Mouse (Mus musculus): ENCODE measurements around the gene Mlh3. TPM values are rescaled to one million over a fixed set of nuclear protein-coding genes. Genes with fewer than 3 reads are reported as not detected.
"Not testable (repeated sequence)": the region's sequence is repeated elsewhere in the genome, so short reads cannot be mapped to it uniquely, and the experiment has no call there.

Gene Mlh3
- polyA plus RNA-seq, 1 experiment from 2014 or later: 7.4 TPM

- Histone ChIP-seq H3K27ac (no peak overlapping the region), H3K4me3 (ENCODE audit: inconsistent target) (no peak overlapping the region), H3K36me3 (ENCODE audit: inconsistent target) (no peaks in the 10 kb centered on the region), H3K79me2 (ENCODE audit: inconsistent target) (no peaks in the 10 kb centered on the region)
- WGBS (ENCODE audit: missing documents): 82% methylated on average over 23 of the region's 24 CpGs
These were observed 19.0 kb upstream of the Mlh3 start for GRCm38 (mm10) chr12:85289157-85290000.

DNA sequence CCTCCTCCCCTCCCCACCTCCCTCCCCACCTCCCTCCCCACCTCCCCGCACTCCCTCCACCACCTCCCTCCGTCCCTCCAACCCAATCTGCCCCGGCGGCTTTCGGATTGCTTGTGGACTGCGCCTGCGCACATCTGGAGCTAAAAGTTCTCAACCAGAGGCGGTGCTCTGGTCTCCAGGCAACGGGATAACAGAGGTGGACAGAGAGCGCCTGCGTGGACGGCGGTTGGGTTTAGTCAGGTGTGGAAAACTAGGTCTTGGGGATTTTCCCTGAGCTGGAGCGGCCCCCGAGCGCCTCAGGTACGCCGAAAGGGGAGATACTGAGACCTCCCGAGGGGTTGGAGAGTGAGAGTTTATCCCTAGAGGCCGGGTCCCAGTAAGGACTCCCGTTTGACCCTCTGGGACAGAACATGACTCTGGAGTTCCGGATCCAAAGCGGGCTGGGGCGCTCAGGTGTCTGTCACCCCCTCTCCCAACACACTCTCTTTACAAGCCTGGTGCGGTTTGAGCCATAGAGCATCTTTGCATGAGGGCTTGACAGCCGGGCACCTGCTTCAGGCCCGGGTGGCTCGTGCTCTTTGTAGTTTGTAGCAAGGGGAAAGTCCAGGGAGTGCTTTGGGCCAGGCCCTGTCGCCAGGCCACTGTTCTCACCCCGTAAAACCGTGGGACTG, 18.2 kb upstream of the Mlh3 start, which contains the start of gene Zc2hc1c:
Zc2hc1c (plus strand) TSS at position 106 of the 671 bp plus-strand sequence.
- no peak within 1 kb of the TSS for H3K27ac ChIP-seq
- 20% methylated on average over 25 of the region's 31 CpGs for WGBS (ENCODE audit: missing documents)
- H3K36me3 ChIP-seq (ENCODE audit: inconsistent target): no peaks in the 10 kb centered on the region
- H3K79me2 ChIP-seq (ENCODE audit: inconsistent target): no peaks in the 10 kb centered on the region
- peak within 1 kb of the TSS; percentile 54 for H3K4me3 ChIP-seq (ENCODE audit: inconsistent target)

- Histone ChIP-seq H3K27ac (no peak within 1 kb of the TSS), H3K4me3 (ENCODE audit: inconsistent target) (peak within 1 kb of the TSS; percentile 54), H3K36me3 (ENCODE audit: inconsistent target) (no peaks in the 10 kb centered on the region), H3K79me2 (ENCODE audit: inconsistent target) (no peaks in the 10 kb centered on the region)
- 11% methylated on average over 17 of the region's 21 CpGs for WGBS (ENCODE audit: missing documents)
These were observed 17.5 kb upstream of the Mlh3 start, which contains the start of gene Acyp1 for GRCm38 (mm10) chr12:85287809-85288485. TSS of gene Acyp1 (minus strand) at chr12:85288438.

GRCm38 (mm10) chr12:85286941-85287340, 16.5 kb upstream of the Mlh3 start:
- Histone ChIP-seq H3K27ac (no peak overlapping the region), H3K79me2 (ENCODE audit: inconsistent target) (no peaks in the 10 kb centered on the region), H3K36me3 (ENCODE audit: inconsistent target) (no peaks in the 10 kb centered on the region), H3K4me3 (ENCODE audit: inconsistent target) (no peak overlapping the region)
- 42% methylated on average over 5 of the region's 5 CpGs for WGBS (ENCODE audit: missing documents)

DNA sequence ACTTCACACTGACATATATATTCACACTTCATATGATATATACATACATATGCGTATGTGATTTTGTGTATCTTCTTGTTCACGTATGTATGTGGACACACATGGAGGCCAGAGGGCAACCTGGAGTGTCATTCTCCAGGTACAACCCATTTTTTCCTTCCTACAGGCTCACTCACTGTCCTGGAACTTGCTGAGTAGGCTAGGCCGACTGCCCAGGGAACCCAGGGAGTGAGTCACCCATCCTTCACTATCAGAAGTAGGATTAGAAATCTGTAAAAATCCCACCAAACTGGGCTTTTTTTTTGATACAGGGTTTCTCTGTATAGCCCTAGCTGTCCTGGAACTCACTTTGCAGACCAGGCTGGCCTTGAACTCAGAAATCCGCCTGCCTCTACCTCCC, 14.6 kb upstream of the Mlh3 start:
- Histone ChIP-seq H3K27ac (no peak overlapping the region), H3K36me3 (ENCODE audit: inconsistent target) (no peaks in the 10 kb centered on the region), H3K79me2 (ENCODE audit: inconsistent target) (no peaks in the 10 kb centered on the region), H3K4me3 (ENCODE audit: inconsistent target) (no peak overlapping the region)
- 90% methylated on average over 3 of the region's 4 CpGs for WGBS (ENCODE audit: missing documents)

DNA sequence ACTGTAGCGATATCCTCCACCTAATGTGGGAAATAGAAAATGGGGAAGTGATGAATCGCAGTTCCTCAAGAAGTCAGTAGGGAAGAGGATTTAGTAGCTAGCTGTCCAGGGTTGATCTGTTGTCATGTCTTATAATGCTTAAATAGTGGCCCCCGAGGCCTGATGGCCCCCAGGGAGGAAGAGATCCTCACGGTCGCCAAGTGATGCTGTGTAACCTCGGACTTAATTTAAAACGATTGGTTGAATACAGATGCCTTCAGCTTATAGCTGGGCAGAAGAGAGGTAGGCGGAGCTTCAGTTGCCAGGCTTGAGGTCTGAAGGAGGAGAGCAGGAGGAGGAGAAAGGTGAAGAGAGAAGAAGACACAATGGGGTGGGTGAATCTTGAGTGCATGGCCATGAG, 13.9 kb upstream of the Mlh3 start:
- Histone ChIP-seq H3K4me3 (ENCODE audit: inconsistent target) (no peak overlapping the region), H3K79me2 (ENCODE audit: inconsistent target) (no peaks in the 10 kb centered on the region), H3K36me3 (ENCODE audit: inconsistent target) (no peaks in the 10 kb centered on the region), H3K27ac (no peak overlapping the region)
- 24% methylated on average over 6 of the region's 8 CpGs for WGBS (ENCODE audit: missing documents)

- not testable (repeated sequence) for H3K4me3 ChIP-seq (ENCODE audit: inconsistent target); H3K79me2 ChIP-seq (ENCODE audit: inconsistent target); H3K36me3 ChIP-seq (ENCODE audit: inconsistent target); H3K27ac ChIP-seq
- WGBS (ENCODE audit: missing documents): 100% methylated on average over 1 of the region's 4 CpGs
These were observed 11.4 kb upstream of the Mlh3 start for GRCm38 (mm10) chr12:85281756-85282155.

GRCm38 (mm10) chr12:85280845-85281651, 10.6 kb upstream of the Mlh3 start:
- Histone ChIP-seq H3K4me3 (ENCODE audit: inconsistent target) (peak overlapping the region; percentile 96; the same call in 1 of the 2 replicates), H3K36me3 (ENCODE audit: inconsistent target) (no peaks in the 10 kb centered on the region), H3K79me2 (ENCODE audit: inconsistent target) (no peaks in the 10 kb centered on the region), H3K27ac (no peak overlapping the region)
- WGBS (ENCODE audit: missing documents): 82% methylated on average over 7 of the region's 12 CpGs

GRCm38 (mm10) chr12:85280105-85280844, 9.9 kb upstream of the Mlh3 start:
- Histone ChIP-seq H3K4me3 (ENCODE audit: inconsistent target) (peak overlapping the region; percentile 96), H3K27ac (peak overlapping the region; percentile 64), H3K79me2 (ENCODE audit: inconsistent target) (no peaks in the 10 kb centered on the region), H3K36me3 (ENCODE audit: inconsistent target) (no peaks in the 10 kb centered on the region)
- WGBS (ENCODE audit: missing documents): under 1% methylated on average over 31 of the region's 31 CpGs

DNA sequence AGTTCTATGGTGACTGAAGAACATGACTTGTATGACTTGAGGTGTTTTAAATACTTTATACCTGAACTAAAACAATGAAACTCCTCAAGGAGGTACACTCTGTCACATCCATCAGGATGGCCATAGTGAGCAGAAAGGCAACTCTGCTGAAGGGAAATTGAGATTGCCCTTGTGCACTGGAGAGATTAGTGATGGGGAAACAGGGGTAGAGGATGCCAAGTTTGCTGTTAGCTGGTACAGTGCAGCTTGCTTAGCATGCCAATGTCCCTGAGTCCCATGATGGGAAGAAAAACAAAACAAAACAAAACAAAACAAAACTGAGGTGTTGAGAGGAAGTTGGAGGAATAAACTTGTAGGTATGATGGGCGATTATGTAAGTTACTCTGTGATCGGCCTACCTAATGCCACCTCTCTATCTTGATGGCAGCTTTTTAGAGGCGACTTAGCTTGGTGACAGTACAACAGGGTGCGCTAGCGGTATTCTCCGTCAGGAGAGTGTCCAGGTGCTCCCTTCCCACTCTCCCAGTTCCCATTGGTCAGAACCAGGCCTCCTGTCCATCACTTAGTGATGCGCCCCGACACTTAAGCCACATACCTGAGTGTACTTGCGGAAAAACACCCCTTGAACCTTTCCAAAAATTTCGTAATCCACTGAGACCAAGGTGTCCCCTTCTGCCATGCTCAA, 9.1 kb upstream of the Mlh3 start:
- H3K36me3 ChIP-seq (ENCODE audit: inconsistent target): no peaks in the 10 kb centered on the region
- H3K79me2 ChIP-seq (ENCODE audit: inconsistent target): no peaks in the 10 kb centered on the region
- 2% methylated on average over 10 of the region's 10 CpGs for WGBS (ENCODE audit: missing documents)
- H3K4me3 ChIP-seq (ENCODE audit: inconsistent target): peak overlapping the region; percentile 96
- H3K27ac ChIP-seq: peak overlapping the region; percentile 64

GRCm38 (mm10) chr12:85278919-85279318, 8.5 kb upstream of the Mlh3 start:
- Histone ChIP-seq H3K36me3 (ENCODE audit: inconsistent target) (no peaks in the 10 kb centered on the region), H3K27ac (no peak overlapping the region), H3K79me2 (ENCODE audit: inconsistent target) (no peaks in the 10 kb centered on the region), H3K4me3 (ENCODE audit: inconsistent target) (no peak overlapping the region)
- 92% methylated on average over 9 of the region's 10 CpGs for WGBS (ENCODE audit: missing documents)

DNA sequence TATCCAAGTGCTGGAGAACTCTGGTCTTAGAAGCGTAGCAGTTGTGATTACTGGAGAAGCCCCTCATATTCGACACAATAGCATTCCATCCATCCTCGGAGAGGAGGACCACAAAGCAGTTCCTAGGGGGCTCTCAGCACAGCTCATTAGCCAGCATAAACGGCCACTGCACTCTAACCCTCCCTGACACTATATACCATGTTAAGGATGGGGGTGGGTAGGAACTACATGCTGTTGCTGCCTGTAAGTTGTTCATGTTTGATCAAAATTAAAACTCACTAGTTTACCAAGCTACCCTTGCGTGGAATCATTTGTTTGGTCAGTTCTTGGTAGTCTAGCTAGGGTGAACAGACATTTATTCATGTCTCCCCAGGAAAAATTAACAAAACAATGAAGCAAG, 5.9 kb upstream of the Mlh3 start:
- Histone ChIP-seq H3K79me2 (ENCODE audit: inconsistent target) (no peaks in the 10 kb centered on the region), H3K36me3 (ENCODE audit: inconsistent target) (no peaks in the 10 kb centered on the region), H3K4me3 (ENCODE audit: inconsistent target) (no peak overlapping the region), H3K27ac (no peak overlapping the region)
- WGBS (ENCODE audit: missing documents): 92% methylated on average over 5 of the region's 5 CpGs

DNA sequence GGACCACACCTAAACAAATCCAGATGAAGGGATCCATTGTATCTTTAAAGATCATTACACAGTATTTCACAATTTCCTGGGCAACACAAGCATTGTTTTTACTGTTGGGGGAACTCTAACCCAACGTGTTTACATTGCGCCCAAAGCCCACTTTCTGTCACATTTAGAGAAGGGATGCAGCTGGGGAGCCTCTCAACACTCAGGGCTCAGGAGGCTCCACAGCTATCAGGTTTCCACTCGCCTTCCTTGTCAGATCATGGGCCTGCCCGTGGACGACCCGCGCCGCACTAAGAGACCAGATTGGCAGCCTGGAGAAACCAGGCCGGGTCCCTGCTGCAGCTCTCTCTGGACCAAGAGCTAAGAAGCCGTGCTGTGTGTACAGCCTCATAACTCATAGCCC, 3.1 kb upstream of the Mlh3 start:
- H3K79me2 ChIP-seq (ENCODE audit: inconsistent target): no peaks in the 10 kb centered on the region
- no peak overlapping the region for H3K4me3 ChIP-seq (ENCODE audit: inconsistent target)
- H3K27ac ChIP-seq: no peak overlapping the region
- H3K36me3 ChIP-seq (ENCODE audit: inconsistent target): no peaks in the 10 kb centered on the region
- 92% methylated on average over 10 of the region's 10 CpGs for WGBS (ENCODE audit: missing documents)

Data from macrophage (primary cell).